Mouse (Mus musculus) heart, postnatal 0 days (tissue): ENCODE data around the gene Casc1. TPM values are rescaled to one million over a fixed set of nuclear protein-coding genes. Genes with fewer than 3 reads are reported as not detected.

Source experiments
- ATAC-seq: fragments of 200-750 bp; cut with Nextera tagmentation; 2 replicates; pipeline ENCODE4 v1.8.0; 2017; ENCODE audit warnings: low read depth, moderate number of reproducible peaks, moderate library complexity; ENCODE audit not compliant: insufficient read depth
- DNase-seq: peaks from one replicate; pipeline ENCODE4 v3.0.0-alpha.2; 2016; ENCODE audit warnings: low spot score
- H3K27ac ChIP-seq: fragments of 300-500 bp; sonication (generic); 2 replicates; pipeline ENCODE4 v1.5.1; 2014; ENCODE audit warnings: low read depth, mild to moderate bottlenecking
- H3K27me3 ChIP-seq: fragments of 300-500 bp; sonication (generic); 2 replicates; pipeline ENCODE4 v1.6.1; 2014; ENCODE audit warnings: low read length, mixed read lengths; ENCODE audit not compliant: control insufficient read depth, insufficient read depth
- H3K36me3 ChIP-seq: fragments of 300-500 bp; sonication (generic); replicated peaks from 2 replicates; pipeline ENCODE4 v1.6.1; 2014; ENCODE audit warnings: low read length, mixed read lengths; ENCODE audit not compliant: control insufficient read depth, insufficient read depth
- H3K4me1 ChIP-seq: fragments of 300-500 bp; sonication (generic); 2 replicates; pipeline ENCODE4 v1.6.1; 2014; ENCODE audit warnings: antibody characterized with exemption; ENCODE audit not compliant: control insufficient read depth, insufficient read depth
- H3K4me2 ChIP-seq: fragments of 300-500 bp; sonication (generic); 2 replicates; pipeline ENCODE4 v1.6.1; 2014; ENCODE audit warnings: low read depth, mild to moderate bottlenecking, low read length, moderate library complexity
- H3K4me3 ChIP-seq: fragments of 300-500 bp; sonication (generic); 2 replicates; pipeline ENCODE4 v1.5.1; 2014; ENCODE audit warnings: low read depth, low read length
- H3K9ac ChIP-seq: fragments of 300-500 bp; sonication (generic); replicated peaks from 2 replicates; pipeline ENCODE4 v1.6.1; 2014; ENCODE audit warnings: low read depth, low read length, mixed read lengths
- H3K9me3 ChIP-seq: fragments of 300-500 bp; sonication (generic); replicated peaks from 2 replicates; pipeline ENCODE4 v1.6.1; 2016; ENCODE audit warnings: low read length; ENCODE audit not compliant: control insufficient read depth
- CTCF ChIP-seq: IDR thresholded peaks from 2 replicates; pipeline ENCODE4 v1.5.1; 2016; ENCODE audit warnings: antibody characterized with exemption, control low read depth, low read depth
- EP300 ChIP-seq: IDR thresholded peaks from 2 replicates; pipeline ENCODE4 v1.6.1; 2016; ENCODE audit warnings: antibody characterized with exemption, low read depth
- WGBS: fragments of 180-500 bp; shearing (Covaris S2); extraction: QIAGEN DNeasy Blood & Tissue Kit; methylation state at CpG from one replicate; pipeline ENCODE4 v1.1.7; 2014; 5-methylcytosine and 5-hydroxymethylcytosine counted together
- polyA plus RNA-seq: library from polyadenylated mRNA; unstranded; fragments of >200 nt; fragmentation: Nextera tagmentation; extraction: Ambion mirVana; gene quantifications from 2 replicates; pipeline ENCODE4 v1.2.1, GENCODE M21; 2015
- total RNA-seq: library from RNA; depleted of rRNA; stranded (reverse); fragments of >200 nt; gene quantifications from 2 replicates; pipeline ENCODE4 v1.2.3, GENCODE M21; 2014; ENCODE audit warnings: low replicate concordance

Casc1 gene
- total and polyA plus RNA-seq, 2 experiments from 2014 or later = 0.08 to 0.42 TPM

GRCm38 (mm10) chr6:145249291-145250184, 38.7 kb upstream of the Casc1 start:
- H3K27me3 ChIP-seq = 0 out of 2 replicates have a peak, but pooled peaks cover 6% of the 10 kb centered on the region
- H3K9me3 ChIP-seq = no peaks in the 10 kb centered on the region
- peak overlapping the region; percentile 85 for H3K4me2 ChIP-seq
- peaks cover 8% of the 10 kb centered on the region; the same call in 1 of the 2 replicates for H3K4me1 ChIP-seq
- peaks cover 14% of the 10 kb centered on the region for H3K36me3 ChIP-seq
- DNase-seq (no peak), ATAC-seq (peak; percentile 56)
- peak overlapping the region; percentile 92 for H3K9ac ChIP-seq
- H3K4me3 ChIP-seq = peak overlapping the region; percentile 97
- WGBS = under 1% methylated on average over 55 of the region's 124 CpGs
- TF ChIP-seq EP300 = no peak
- TF ChIP-seq CTCF = no peak
- H3K27ac ChIP-seq = peak overlapping the region; percentile 90

DNA sequence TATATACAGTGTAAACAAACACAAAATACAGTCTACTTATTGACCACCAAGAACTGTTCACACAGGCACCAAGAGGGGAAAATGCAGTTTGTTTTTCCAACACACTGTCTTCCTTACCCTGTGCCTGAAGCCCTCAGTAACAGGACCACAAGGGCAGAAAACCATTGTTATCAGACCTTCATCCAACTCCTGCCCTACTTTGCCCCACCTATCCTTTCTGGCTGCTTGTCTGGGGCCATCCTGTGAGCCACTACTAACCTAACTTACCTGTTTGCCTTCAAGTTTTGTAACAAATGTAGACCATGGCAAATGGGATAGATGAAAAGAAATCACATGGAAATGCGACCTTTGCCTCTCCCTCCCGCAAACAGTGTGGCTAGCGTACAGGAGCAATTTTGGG, 37.1 kb upstream of the Casc1 start:
- no peak for DNase-seq
- no peak for ATAC-seq
- Histone ChIP-seq H3K4me3 (0 out of 2 replicates have a peak overlapping the region, but pooled peaks have one; percentile 5), H3K4me2 (peak overlapping the region; percentile 31; the same call in 1 of the 2 replicates), H3K27me3 (0 out of 2 replicates have a peak, but pooled peaks cover 3% of the 10 kb centered on the region), H3K36me3 (peaks cover 15% of the 10 kb centered on the region), H3K4me1 (peaks cover 8% of the 10 kb centered on the region; the same call in 1 of the 2 replicates), H3K9me3 (no peaks in the 10 kb centered on the region), H3K9ac (no peak overlapping the region), H3K27ac (no peak overlapping the region)
- TF ChIP-seq CTCF (no peak), EP300 (no peak)
- WGBS = 83% methylated on average over 3 of the region's 3 CpGs

DNA sequence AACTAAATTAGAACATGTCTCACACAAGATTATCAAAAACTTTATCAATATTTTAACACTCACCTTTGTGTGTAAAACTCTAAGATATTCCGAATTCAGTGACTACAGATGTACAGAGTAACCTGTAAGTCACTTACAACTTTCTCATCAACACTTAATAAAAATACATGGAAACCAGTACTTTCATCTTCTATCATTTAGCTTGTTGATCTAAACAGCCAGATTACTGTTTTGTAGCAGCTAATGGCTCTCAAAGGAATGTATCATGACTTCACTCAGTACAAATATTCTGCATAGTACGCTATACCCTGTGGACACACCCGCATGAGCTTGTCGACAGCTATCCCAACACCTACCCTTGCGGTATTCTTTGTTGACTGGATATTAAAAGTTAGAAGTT, 36.0 kb upstream of the Casc1 start:
- DNase-seq = no peak
- 74% methylated on average over 5 of the region's 5 CpGs for WGBS
- no peak overlapping the region for H3K4me2 ChIP-seq
- peaks cover 16% of the 10 kb centered on the region for H3K36me3 ChIP-seq
- no peak overlapping the region for H3K27ac ChIP-seq
- TF ChIP-seq CTCF (no peak), EP300 (no peak)
- H3K9me3 ChIP-seq = no peaks in the 10 kb centered on the region
- H3K9ac ChIP-seq = no peak overlapping the region
- no peak for ATAC-seq
- H3K4me1 ChIP-seq = peaks cover 8% of the 10 kb centered on the region; the same call in 1 of the 2 replicates
- no peak overlapping the region for H3K4me3 ChIP-seq
- H3K27me3 ChIP-seq = 0 out of 2 replicates have a peak, but pooled peaks cover 3% of the 10 kb centered on the region

DNA sequence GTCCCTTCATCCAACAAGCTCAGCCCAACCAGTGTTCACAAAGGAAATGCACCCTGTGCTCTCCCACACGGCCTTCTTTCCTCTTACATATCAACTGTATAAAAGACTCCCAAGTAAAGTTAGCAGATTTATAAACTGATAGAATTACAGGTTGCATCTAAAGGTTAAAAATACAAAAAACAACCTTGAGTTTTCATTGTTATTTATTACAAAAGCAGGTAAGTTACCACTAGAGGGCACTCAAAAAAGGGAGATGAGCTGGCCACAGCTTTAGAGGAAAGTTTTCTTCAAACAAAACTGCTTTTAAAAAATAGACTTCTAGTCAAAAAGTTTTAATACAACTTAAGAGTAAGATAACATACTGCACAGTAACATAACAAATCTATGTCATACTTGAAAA, 31.7 kb upstream of the Casc1 start:
- Histone ChIP-seq H3K4me2 (no peak overlapping the region), H3K4me1 (no peaks in the 10 kb centered on the region), H3K36me3 (peaks cover 38% of the 10 kb centered on the region), H3K4me3 (no peak overlapping the region), H3K9ac (no peak overlapping the region), H3K27me3 (no peaks in the 10 kb centered on the region), H3K9me3 (no peaks in the 10 kb centered on the region), H3K27ac (no peak overlapping the region)
- no peak for TF ChIP-seq EP300
- peak; percentile 49 for TF ChIP-seq CTCF
- WGBS = 8% methylated on average over 1 of the region's 1 CpGs
- DNase-seq = peak; percentile 55
- ATAC-seq = no peak

DNA sequence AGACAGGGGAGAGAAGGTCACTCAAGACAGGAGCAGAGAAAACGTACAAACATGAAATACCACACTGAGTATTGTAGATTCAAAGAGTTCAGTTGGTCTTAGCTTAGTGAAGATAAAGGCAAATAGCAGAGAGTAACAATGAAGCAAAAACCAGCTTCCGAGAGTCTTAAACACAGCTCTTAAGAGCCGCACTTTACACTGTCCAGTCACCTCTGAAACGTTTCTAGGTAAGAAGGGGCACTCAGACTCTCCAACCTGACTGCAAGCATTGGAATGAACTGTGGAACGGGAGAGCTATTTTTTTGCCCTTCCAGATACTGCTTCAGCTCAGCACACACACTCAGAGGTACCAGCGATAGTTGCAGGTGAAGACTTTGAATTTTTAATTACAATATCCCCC, 29.5 kb upstream of the Casc1 start:
- ATAC-seq = no peak
- no peak overlapping the region for H3K4me2 ChIP-seq
- 73% methylated on average over 6 of the region's 6 CpGs for WGBS
- no peaks in the 10 kb centered on the region for H3K27me3 ChIP-seq
- peaks cover 36% of the 10 kb centered on the region for H3K36me3 ChIP-seq
- no peak overlapping the region for H3K27ac ChIP-seq
- H3K9me3 ChIP-seq = no peaks in the 10 kb centered on the region
- H3K4me3 ChIP-seq = no peak overlapping the region
- H3K4me1 ChIP-seq = no peaks in the 10 kb centered on the region
- TF ChIP-seq EP300 (no peak), CTCF (no peak)
- DNase-seq = no peak
- no peak overlapping the region for H3K9ac ChIP-seq
